Mouse (Mus musculus) embryonic fibroblast, embryonic 13.5 days (primary cell): Measurements from ENCODE around the gene C8a.
A peak's percentile ranks its signal among the peaks of the same experiment; 100 is the strongest.

ENCODE experiments used
- CTCF ChIP-seq: IDR thresholded peaks from 2 replicates; pipeline ENCODE4 v1.5.1; 2011; ENCODE audit warnings: mild to moderate bottlenecking, control low read depth, low read length, moderate library complexity, borderline replicate concordance; ENCODE audit not compliant: insufficient read depth
- POLR2A ChIP-seq: IDR thresholded peaks from 2 replicates; pipeline ENCODE4 v1.6.1; 2011; ENCODE audit warnings: low read depth, mild to moderate bottlenecking, control low read depth, low read length, moderate library complexity

DNA sequence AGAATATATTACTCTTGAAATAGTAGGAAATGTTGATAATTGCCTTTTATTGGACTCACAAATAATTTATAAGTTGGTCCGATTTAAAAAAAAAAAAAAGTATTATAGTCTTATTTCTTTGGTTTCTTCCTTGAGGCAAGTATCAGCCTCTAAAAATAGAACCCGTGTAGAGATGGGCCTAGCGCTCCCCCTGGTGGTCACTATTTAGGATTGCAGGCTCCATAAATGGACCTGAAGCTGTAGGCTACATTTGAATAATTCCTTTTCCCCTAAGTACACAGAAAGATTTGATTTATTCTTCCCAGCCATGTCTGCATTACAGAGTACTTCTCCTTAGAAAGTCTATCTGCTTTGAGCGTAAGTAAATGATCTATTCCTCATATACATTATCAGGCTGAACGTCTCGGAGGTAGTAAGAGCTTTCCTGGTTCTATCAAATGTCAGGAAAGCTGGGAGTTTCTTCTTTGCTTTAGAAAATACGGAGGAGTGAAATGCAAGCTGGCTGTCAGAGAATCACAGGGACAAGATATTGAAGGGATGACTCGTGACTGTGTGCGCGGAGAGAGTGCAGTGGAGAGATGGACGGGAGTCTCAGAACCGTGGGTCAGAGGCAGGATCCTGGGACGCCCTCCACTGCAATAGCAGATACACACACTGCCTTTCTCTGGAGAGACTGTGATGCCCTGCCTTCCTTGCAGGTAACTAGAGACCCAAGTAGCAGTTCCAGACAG lies 18.0 kb upstream of the C8a start:
- TF ChIP-seq CTCF (peak; percentile 9; the same call in 1 of the 2 replicates), POLR2A (no peak)
